Mouse (Mus musculus) megakaryocyte, embryonic 14.5 days (primary cell): ENCODE measurements around the gene Psmg4.

Experiments used
- FLI1 ChIP-seq: IDR thresholded peaks from 2 replicates; pipeline ENCODE4 v1.6.1; 2012; ENCODE audit warnings: low read length, inconsistent platforms, mixed read lengths
- GATA1 ChIP-seq: IDR thresholded peaks from 3 replicates; pipeline ENCODE4 v1.6.1; 2012; ENCODE audit warnings: mixed read lengths, low read length, inconsistent platforms, borderline replicate concordance

- TF ChIP-seq GATA1 (no peak), FLI1 (no peak)
Measured at GRCm38 (mm10) chr13:34128276-34129114, 34.3 kb upstream of the Psmg4 start.
